Mouse (Mus musculus) liver, embryonic 12.5 days (tissue): ENCODE measurements around the gene Emb. TPM values are rescaled to one million over a fixed set of nuclear protein-coding genes. Genes with fewer than 3 reads are reported as not detected.

Experiments
- ATAC-seq: fragments of 200-750 bp; cut with Nextera tagmentation; 2 replicates; pipeline ENCODE4 v1.8.0; 2017; ENCODE audit warnings: moderate number of reproducible peaks, mild to moderate bottlenecking, moderate library complexity
- H3K27ac ChIP-seq: fragments of 300-500 bp; sonication (generic); 2 replicates; pipeline ENCODE4 v1.5.1; 2016; ENCODE audit warnings: mild to moderate bottlenecking
- H3K27me3 ChIP-seq: fragments of 300-500 bp; sonication (generic); replicated peaks from 2 replicates; pipeline ENCODE4 v1.6.1; 2016; ENCODE audit warnings: mild to moderate bottlenecking, moderate library complexity
- H3K36me3 ChIP-seq: fragments of 300-500 bp; sonication (generic); 2 replicates; pipeline ENCODE4 v1.6.1; 2016; ENCODE audit warnings: mild to moderate bottlenecking, moderate library complexity
- H3K4me1 ChIP-seq: fragments of 300-500 bp; sonication (generic); 2 replicates; pipeline ENCODE4 v1.6.1; 2016
- H3K4me2 ChIP-seq: fragments of 300-500 bp; sonication (generic); 2 replicates; pipeline ENCODE4 v1.6.1; 2016; ENCODE audit warnings: mild to moderate bottlenecking, moderate library complexity
- H3K4me3 ChIP-seq: fragments of 300-500 bp; sonication (generic); 2 replicates; pipeline ENCODE4 v1.5.1; 2016; ENCODE audit warnings: mild to moderate bottlenecking, moderate library complexity
- H3K9ac ChIP-seq: fragments of 300-500 bp; sonication (generic); 2 replicates; pipeline ENCODE4 v1.6.1; 2016; ENCODE audit warnings: mild to moderate bottlenecking, moderate library complexity
- H3K9me3 ChIP-seq: fragments of 300-500 bp; sonication (generic); replicated peaks from 2 replicates; pipeline ENCODE4 v1.6.1; 2016; ENCODE audit warnings: mild to moderate bottlenecking, moderate library complexity
- WGBS: fragments of 180-500 bp; shearing (Covaris S2); methylation state at CpG from one replicate; pipeline ENCODE4 v1.1.7; 2016; ENCODE audit not compliant: insufficient replicate concordance; 5-methylcytosine and 5-hydroxymethylcytosine counted together
- polyA plus RNA-seq: library from polyadenylated mRNA; unstranded; fragments of >200 nt; fragmentation: Nextera tagmentation; extraction: Ambion mirVana; gene quantifications from 2 replicates; pipeline ENCODE4 v1.2.1, GENCODE M21; 2016

Gene Emb
- polyA plus RNA-seq, 1 experiment from 2014 or later = 17.5 TPM

- H3K9ac ChIP-seq = no peak overlapping the region
- WGBS = 38% methylated on average over 22 of the region's 22 CpGs
- H3K4me2 ChIP-seq = no peak overlapping the region
- no peaks in the 10 kb centered on the region for H3K9me3 ChIP-seq
- H3K36me3 ChIP-seq = no peaks in the 10 kb centered on the region
- ATAC-seq = no peak
- H3K27me3 ChIP-seq = no peaks in the 10 kb centered on the region
- H3K4me3 ChIP-seq = no peak overlapping the region
- 0 out of 2 replicates have a peak, but pooled peaks cover 1% of the 10 kb centered on the region for H3K4me1 ChIP-seq
- no peak overlapping the region for H3K27ac ChIP-seq
Observed at GRCm38 (mm10) chr13:117202755-117203471, 5.4 kb upstream of the Emb start.

- 73% methylated on average over 7 of the region's 7 CpGs for WGBS
- no peaks in the 10 kb centered on the region for H3K9me3 ChIP-seq
- ATAC-seq = no peak
Observed at GRCm38 (mm10) chr13:117204685-117205084, 3.7 kb upstream of the Emb start.

GRCm38 (mm10) chr13:117206066-117206465 is 2.3 kb upstream of the Emb start:
- H3K4me3 ChIP-seq = no peak overlapping the region
- no peak overlapping the region for H3K9ac ChIP-seq
- H3K27ac ChIP-seq = no peak overlapping the region
- H3K36me3 ChIP-seq = no peaks in the 10 kb centered on the region
- 82% methylated on average over 8 of the region's 8 CpGs for WGBS
- H3K27me3 ChIP-seq = no peaks in the 10 kb centered on the region
- H3K4me1 ChIP-seq = 0 out of 2 replicates have a peak, but pooled peaks cover 7% of the 10 kb centered on the region
- no peaks in the 10 kb centered on the region for H3K9me3 ChIP-seq
- no peak for ATAC-seq
- no peak overlapping the region for H3K4me2 ChIP-seq

More at GRCm38 (mm10) chr13:117204685-117205084, 3.7 kb upstream of the Emb start:
- Histone ChIP-seq H3K4me1 (0 out of 2 replicates have a peak, but pooled peaks cover 7% of the 10 kb centered on the region), H3K4me3 (no peak overlapping the region), H3K4me2 (no peak overlapping the region), H3K27me3 (no peaks in the 10 kb centered on the region), H3K36me3 (no peaks in the 10 kb centered on the region), H3K9ac (no peak overlapping the region), H3K27ac (no peak overlapping the region)

- 19% methylated on average over 11 of the region's 11 CpGs for WGBS
- 0 out of 2 replicates have a peak overlapping the region, but pooled peaks have one; percentile 30 for H3K27ac ChIP-seq
- no peak overlapping the region for H3K4me3 ChIP-seq
- no peaks in the 10 kb centered on the region for H3K36me3 ChIP-seq
- no peaks in the 10 kb centered on the region for H3K27me3 ChIP-seq
- no peak overlapping the region for H3K4me2 ChIP-seq
- H3K9ac ChIP-seq = no peak overlapping the region
- ATAC-seq = peak; percentile 32; the same call in 1 of the 2 replicates
- H3K4me1 ChIP-seq = 0 out of 2 replicates have a peak, but pooled peaks cover 7% of the 10 kb centered on the region
- no peaks in the 10 kb centered on the region for H3K9me3 ChIP-seq
Observed at GRCm38 (mm10) chr13:117211386-117211875, 3.1 kb downstream of the Emb start.

- H3K27me3 ChIP-seq = peaks cover 17% of the 10 kb centered on the region
- H3K27ac ChIP-seq = no peak overlapping the region
- H3K9me3 ChIP-seq = no peaks in the 10 kb centered on the region
- H3K4me1 ChIP-seq = peaks cover under 1% of the 10 kb centered on the region; the same call in 1 of the 2 replicates
- no peaks in the 10 kb centered on the region for H3K36me3 ChIP-seq
- 41% methylated on average over 10 of the region's 10 CpGs for WGBS
- H3K9ac ChIP-seq = no peak overlapping the region
- no peak for ATAC-seq
- H3K4me3 ChIP-seq = no peak overlapping the region
- no peak overlapping the region for H3K4me2 ChIP-seq
Observed at GRCm38 (mm10) chr13:117215481-117215880, 7.1 kb downstream of the Emb start.

GRCm38 (mm10) chr13:117216126-117216525 is 7.8 kb downstream of the Emb start:
- no peak overlapping the region for H3K9ac ChIP-seq
- H3K36me3 ChIP-seq = no peaks in the 10 kb centered on the region
- no peak overlapping the region for H3K27ac ChIP-seq
- peaks cover 23% of the 10 kb centered on the region for H3K27me3 ChIP-seq
- ATAC-seq = no peak
- no peak overlapping the region for H3K4me2 ChIP-seq
- H3K4me3 ChIP-seq = no peak overlapping the region
- WGBS = 37% methylated on average over 10 of the region's 10 CpGs
- H3K4me1 ChIP-seq = peaks cover 7% of the 10 kb centered on the region
- H3K9me3 ChIP-seq = no peaks in the 10 kb centered on the region

- no peak overlapping the region for H3K9ac ChIP-seq
- no peak overlapping the region for H3K27ac ChIP-seq
- no peaks in the 10 kb centered on the region for H3K36me3 ChIP-seq
- no peaks in the 10 kb centered on the region for H3K9me3 ChIP-seq
- no peak overlapping the region for H3K4me3 ChIP-seq
- peaks cover 30% of the 10 kb centered on the region for H3K27me3 ChIP-seq
- no peak for ATAC-seq
- no peak overlapping the region for H3K4me2 ChIP-seq
- 29% methylated on average over 9 of the region's 9 CpGs for WGBS
- H3K4me1 ChIP-seq = peaks cover 8% of the 10 kb centered on the region
Observed at GRCm38 (mm10) chr13:117216752-117217363, 8.5 kb downstream of the Emb start.

- Histone ChIP-seq H3K27ac (no peak overlapping the region), H3K4me2 (no peak overlapping the region), H3K27me3 (peaks cover 37% of the 10 kb centered on the region), H3K36me3 (no peaks in the 10 kb centered on the region), H3K4me1 (peaks cover 8% of the 10 kb centered on the region), H3K9ac (no peak overlapping the region), H3K4me3 (no peak overlapping the region), H3K9me3 (no peaks in the 10 kb centered on the region)
- ATAC-seq = no peak
- WGBS = 43% methylated on average over 11 of the region's 11 CpGs
Observed at GRCm38 (mm10) chr13:117217621-117218020, 9.3 kb downstream of the Emb start.

GRCm38 (mm10) chr13:117218092-117218491 is 9.8 kb downstream of the Emb start:
- WGBS = 68% methylated on average over 2 of the region's 2 CpGs
- no peaks in the 10 kb centered on the region for H3K9me3 ChIP-seq
- no peak overlapping the region for H3K27ac ChIP-seq

GRCm38 (mm10) chr13:117219871-117220500 is 11.7 kb downstream of the Emb start:
- Histone ChIP-seq H3K36me3 (no peaks in the 10 kb centered on the region), H3K4me2 (peak overlapping the region; percentile 76), H3K27ac (no peak overlapping the region), H3K9ac (0 out of 2 replicates have a peak overlapping the region, but pooled peaks have one; percentile 49), H3K27me3 (peaks cover 46% of the 10 kb centered on the region), H3K4me3 (peak overlapping the region; percentile 58), H3K9me3 (no peaks in the 10 kb centered on the region), H3K4me1 (peaks cover 8% of the 10 kb centered on the region)
- peak; percentile 18; the same call in 1 of the 2 replicates for ATAC-seq
- WGBS = 13% methylated on average over 16 of the region's 16 CpGs

More at GRCm38 (mm10) chr13:117218092-117218491, 9.8 kb downstream of the Emb start:
- no peaks in the 10 kb centered on the region for H3K36me3 ChIP-seq
- ATAC-seq = no peak
- H3K4me1 ChIP-seq = peaks cover 8% of the 10 kb centered on the region
- H3K4me3 ChIP-seq = no peak overlapping the region
- no peak overlapping the region for H3K4me2 ChIP-seq
- no peak overlapping the region for H3K9ac ChIP-seq
- peaks cover 42% of the 10 kb centered on the region for H3K27me3 ChIP-seq

GRCm38 (mm10) chr13:117220501-117221321 is 12.4 kb downstream of the Emb start, which contains the start of gene Gm17509:
Gene Gm17509 (minus strand): TSS chr13:117221075.
- Histone ChIP-seq H3K9me3 (no peaks in the 10 kb centered on the region), H3K36me3 (no peaks in the 10 kb centered on the region), H3K4me1 (peaks cover 12% of the 10 kb centered on the region), H3K9ac (peak within 1 kb of the TSS; percentile 49; the same call in 1 of the 2 replicates), H3K27ac (peak within 1 kb of the TSS; percentile 45; the same call in 1 of the 2 replicates), H3K4me3 (peak within 1 kb of the TSS; percentile 58), H3K27me3 (peaks cover 46% of the 10 kb centered on the region), H3K4me2 (peak within 1 kb of the TSS; percentile 76)
- 2% methylated on average over 67 of the region's 67 CpGs for WGBS
- ATAC-seq = peak; percentile 67
